Mouse (Mus musculus): ENCODE data around the gene Lcp1. TPM values are rescaled to one million over a fixed set of nuclear protein-coding genes. Genes with fewer than 3 reads are reported as not detected.
"Not testable (repeated sequence)": the region's sequence is repeated elsewhere in the genome, so short reads cannot be mapped to it uniquely, and the experiment has no call there.

The Lcp1 gene
- 39.6 and 40.9 TPM in 2 replicates for polyA plus RNA-seq (2015; fragmentation: Nextera tagmentation; extraction: Ambion mirVana)

DNA sequence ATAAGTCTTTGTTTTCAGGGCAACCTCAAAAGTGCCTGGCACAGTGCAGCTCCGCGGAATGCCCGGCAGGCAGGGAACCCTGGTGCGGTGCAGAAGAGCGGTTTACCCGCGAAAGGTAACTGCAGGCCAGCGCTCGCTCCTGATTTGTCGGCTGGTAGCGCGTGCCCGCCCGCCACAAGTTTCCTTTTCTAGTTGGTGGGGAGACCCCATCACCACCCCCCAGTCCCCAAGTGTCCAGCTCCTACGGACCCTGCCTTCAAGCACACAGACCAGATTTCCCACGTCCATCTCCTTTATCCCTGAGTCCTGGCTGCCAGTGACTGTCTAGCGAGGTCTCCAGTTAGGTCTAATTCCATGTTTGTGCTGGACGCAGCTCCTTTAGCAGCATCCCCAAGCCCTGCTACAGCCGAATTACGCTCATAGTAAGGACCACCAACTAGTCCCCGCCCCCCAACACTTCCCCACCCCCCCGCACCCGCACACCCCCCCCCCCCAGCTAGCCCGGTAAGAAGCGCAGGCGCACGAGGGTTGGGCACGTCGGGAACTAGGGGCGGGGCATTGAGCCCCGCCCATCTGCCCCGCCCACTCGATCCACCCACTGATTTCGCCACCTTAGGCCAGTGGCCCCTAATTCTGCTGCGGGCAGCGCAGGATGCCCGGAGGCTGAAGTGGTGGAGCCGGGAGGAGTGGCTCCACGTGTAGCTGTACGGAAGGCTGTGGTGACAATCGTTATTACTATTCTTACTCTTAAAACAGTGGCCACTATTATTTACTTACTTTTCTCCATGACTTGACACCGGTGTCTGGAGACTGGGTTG, at the start of gene Lcp1, which contains the start of gene Lrrc63:
Lcp1 (plus strand) TSS at position 601 of the 818 bp plus-strand sequence.
Lrrc63 (minus strand) TSS at position 381 of the 818 bp plus-strand sequence.
- H3K4me1 ChIP-seq (replicated peaks): peaks cover 30% of the 10 kb centered on the region
- no peaks in the 10 kb centered on the region for H3K36me3 ChIP-seq (replicated peaks)
- peak within 1 kb of the TSS; percentile 51 for H3K9ac ChIP-seq
- H3K4me3 ChIP-seq (replicated peaks): peak within 1 kb of the TSS; percentile 71
- H3K27ac ChIP-seq (replicated peaks): peak within 1 kb of the TSS; percentile 63
- WGBS (ENCODE audit: insufficient replicate concordance): under 1% methylated on average over 39 of the region's 42 CpGs
- peak within 1 kb of the TSS; percentile 91 for H3K4me2 ChIP-seq
- ATAC-seq (ENCODE audit: insufficient read depth): peak; percentile 96
- H3K27me3 ChIP-seq: peaks cover 31% of the 10 kb centered on the region
- H3K9me3 ChIP-seq (replicated peaks): no peaks in the 10 kb centered on the region

DNA sequence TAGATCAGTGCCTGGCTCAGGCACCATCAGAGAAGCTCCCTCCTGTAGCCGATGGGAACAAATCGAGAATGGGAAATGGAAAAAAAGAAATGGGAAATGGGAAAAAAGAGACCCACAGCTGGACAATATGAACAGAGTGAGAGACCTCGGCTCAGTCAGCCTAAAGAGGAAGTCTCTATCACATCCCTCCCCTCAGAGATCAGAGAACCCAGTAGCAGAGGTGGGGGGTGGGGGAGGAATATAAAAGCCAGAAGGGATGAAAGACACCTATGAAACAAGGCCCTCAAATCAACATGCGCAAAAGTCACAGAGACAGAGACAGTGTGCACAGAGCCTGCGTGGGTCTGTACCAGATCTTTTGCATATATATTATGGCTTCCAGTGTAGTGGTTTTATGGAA, 27.9 kb upstream of the Lcp1 start:
- ATAC-seq (ENCODE audit: insufficient read depth): no peak
- Histone ChIP-seq H3K27me3 (no peaks in the 10 kb centered on the region), H3K9ac (no peak overlapping the region), H3K36me3 (replicated peaks) (no peaks in the 10 kb centered on the region), H3K9me3 (replicated peaks) (no peaks in the 10 kb centered on the region), H3K4me1 (replicated peaks) (no peaks in the 10 kb centered on the region; the same call in none of the 2 replicates), H3K27ac (replicated peaks) (no peak overlapping the region), H3K4me2 (no peak overlapping the region), H3K4me3 (replicated peaks) (no peak overlapping the region)
- WGBS (ENCODE audit: insufficient replicate concordance): 68% methylated on average over 5 of the region's 5 CpGs

DNA sequence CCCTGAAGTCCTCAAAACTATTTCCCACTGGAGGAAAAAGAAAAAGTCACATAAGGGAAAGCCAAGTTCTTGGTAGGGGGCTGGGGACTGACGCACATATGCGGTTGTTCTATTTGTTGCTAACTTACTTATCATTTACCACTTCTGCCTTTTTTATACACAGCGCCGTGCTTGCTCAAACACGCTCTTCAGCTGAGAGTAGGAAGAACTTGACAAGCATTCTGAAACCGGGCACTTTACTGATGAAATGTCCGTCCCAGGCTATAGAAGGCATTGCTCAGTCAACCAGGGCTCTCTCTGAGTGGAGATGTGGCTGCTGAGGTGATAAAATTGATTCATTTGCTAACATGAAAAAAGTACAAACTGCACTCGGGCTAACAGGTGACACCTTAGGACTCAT, 9.2 kb upstream of the Lcp1 start:
- Histone ChIP-seq H3K27me3 (0 out of 2 replicates have a peak, but pooled peaks cover 5% of the 10 kb centered on the region), H3K36me3 (replicated peaks) (no peaks in the 10 kb centered on the region), H3K4me3 (replicated peaks) (no peak overlapping the region), H3K4me1 (replicated peaks) (no peaks in the 10 kb centered on the region), H3K27ac (replicated peaks) (no peak overlapping the region), H3K4me2 (no peak overlapping the region), H3K9me3 (replicated peaks) (no peaks in the 10 kb centered on the region), H3K9ac (no peak overlapping the region)
- no peak for ATAC-seq (ENCODE audit: insufficient read depth)
- 46% methylated on average over 8 of the region's 8 CpGs for WGBS (ENCODE audit: insufficient replicate concordance)

DNA sequence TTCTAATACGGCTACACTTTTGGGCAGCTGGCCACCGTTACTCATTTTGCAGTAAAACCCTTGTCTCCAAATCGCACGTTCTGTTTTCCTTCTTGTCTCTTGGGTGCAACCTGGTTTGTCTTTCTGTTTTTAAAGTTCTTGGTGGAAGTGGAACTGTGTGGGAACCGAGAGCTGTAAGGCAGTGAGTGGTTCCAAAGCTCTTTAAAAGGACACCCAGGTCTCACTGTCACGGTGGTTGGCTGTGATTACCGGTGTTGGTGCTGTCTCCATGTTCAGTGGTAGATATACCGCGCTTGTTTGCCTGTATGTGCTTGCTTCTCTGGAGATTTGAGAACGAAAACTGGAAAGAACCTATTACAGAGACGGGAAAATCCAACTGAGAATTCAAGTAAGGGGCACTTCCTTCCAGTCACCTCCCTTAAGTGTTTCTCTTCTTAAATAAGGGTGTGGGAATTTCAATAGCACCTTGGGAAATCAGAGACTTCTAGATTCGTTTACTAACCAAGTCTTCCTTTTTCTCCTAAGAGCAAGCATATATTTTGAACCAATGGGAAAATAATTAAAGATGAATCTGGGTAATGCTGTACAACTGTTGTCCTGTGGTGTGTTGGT, 529 bp downstream of the Lcp1 start:
- Histone ChIP-seq H3K9me3 (replicated peaks) (no peaks in the 10 kb centered on the region), H3K4me3 (replicated peaks) (peak overlapping the region; percentile 71), H3K9ac (peak overlapping the region; percentile 24), H3K27me3 (peaks cover 38% of the 10 kb centered on the region), H3K36me3 (replicated peaks) (no peaks in the 10 kb centered on the region), H3K4me2 (peak overlapping the region; percentile 91), H3K27ac (replicated peaks) (peak overlapping the region; percentile 63), H3K4me1 (replicated peaks) (peaks cover 37% of the 10 kb centered on the region)
- WGBS (ENCODE audit: insufficient replicate concordance): 4% methylated on average over 12 of the region's 12 CpGs
- ATAC-seq (ENCODE audit: insufficient read depth): peak; percentile 42

DNA sequence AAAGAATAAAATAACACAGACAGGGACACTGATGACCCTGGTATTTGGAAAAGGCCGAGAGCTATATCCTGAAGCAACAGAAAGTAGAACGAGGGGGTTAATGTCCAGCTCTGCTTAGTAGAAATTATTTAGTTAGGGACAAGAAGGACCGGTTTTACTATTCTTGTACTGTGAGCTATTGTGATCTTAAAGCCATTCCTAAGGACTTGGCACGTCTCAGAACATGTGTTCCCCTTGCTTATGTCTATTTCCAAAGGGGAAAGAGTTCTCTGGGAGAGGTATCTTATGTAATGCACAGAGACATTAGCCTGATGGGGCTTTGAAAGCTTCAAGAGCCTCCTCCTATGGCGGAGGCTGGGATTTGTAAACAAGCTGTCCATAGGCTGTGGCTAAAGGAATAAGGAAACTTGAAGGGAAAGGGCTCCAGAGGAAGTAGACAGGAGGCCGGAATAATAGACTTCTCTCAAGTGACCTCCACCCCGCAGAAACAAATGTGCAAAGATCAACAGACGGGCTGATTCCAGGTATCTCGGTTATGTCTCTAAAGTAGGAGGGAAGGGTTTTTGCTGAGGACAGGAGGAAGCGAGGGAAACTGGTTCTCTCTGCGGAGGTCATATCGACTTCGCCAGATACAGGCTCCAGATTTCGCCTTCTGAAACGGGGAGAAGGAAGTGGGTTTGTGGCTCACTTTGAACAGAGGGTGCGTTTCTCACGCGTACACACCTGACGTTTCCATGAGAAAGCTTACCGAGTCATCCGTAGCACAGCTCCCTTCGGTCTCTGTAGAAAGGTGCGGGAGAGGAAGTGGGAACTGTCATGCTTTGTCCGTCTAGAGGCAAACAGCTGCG, 5.4 kb downstream of the Lcp1 start:
- H3K4me1 ChIP-seq (replicated peaks): peaks cover 71% of the 10 kb centered on the region

DNA sequence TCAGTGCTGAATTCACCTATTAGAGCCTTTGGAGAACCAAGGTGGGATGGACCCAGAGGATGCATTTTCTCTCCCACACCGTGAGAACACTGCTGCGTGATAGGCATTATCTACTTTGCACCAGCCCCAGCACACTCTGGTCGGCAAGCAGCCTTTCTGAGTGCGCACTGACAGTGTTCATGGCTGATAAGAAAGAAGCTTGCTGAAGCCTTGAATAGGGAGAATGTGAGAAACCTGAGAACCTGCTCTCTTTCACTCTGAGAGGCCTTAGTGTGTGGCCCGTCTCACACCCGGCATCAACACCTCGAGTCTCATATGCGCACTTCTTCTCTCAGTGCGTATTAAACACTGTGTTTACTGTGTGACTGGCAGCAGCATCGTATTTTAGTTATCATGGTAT, 7.6 kb downstream of the Lcp1 start:
- H3K4me1 ChIP-seq (replicated peaks): peaks cover 57% of the 10 kb centered on the region
- H3K9ac ChIP-seq: peak overlapping the region; percentile 46; the same call in 1 of the 2 replicates
- peak overlapping the region; percentile 66 for H3K4me2 ChIP-seq
- peak; percentile 100 for ATAC-seq (ENCODE audit: insufficient read depth)
- peak overlapping the region; percentile 99 for H3K27ac ChIP-seq (replicated peaks)
- 19% methylated on average over 10 of the region's 10 CpGs for WGBS (ENCODE audit: insufficient replicate concordance)
- H3K9me3 ChIP-seq (replicated peaks): no peaks in the 10 kb centered on the region
- H3K27me3 ChIP-seq: peaks cover 13% of the 10 kb centered on the region; the same call in 1 of the 2 replicates
- H3K36me3 ChIP-seq (replicated peaks): no peaks in the 10 kb centered on the region
- H3K4me3 ChIP-seq (replicated peaks): peak overlapping the region; percentile 21

More for the DNA sequence above, 5.4 kb downstream of the Lcp1 start:
- peak overlapping the region; percentile 37 for H3K4me3 ChIP-seq (replicated peaks)
- H3K9ac ChIP-seq: no peak overlapping the region
- ATAC-seq (ENCODE audit: insufficient read depth): no peak
- peak overlapping the region; percentile 60 for H3K4me2 ChIP-seq
- 26% methylated on average over 25 of the region's 25 CpGs for WGBS (ENCODE audit: insufficient replicate concordance)
- H3K36me3 ChIP-seq (replicated peaks): no peaks in the 10 kb centered on the region
- H3K9me3 ChIP-seq (replicated peaks): no peaks in the 10 kb centered on the region
- H3K27ac ChIP-seq (replicated peaks): peak overlapping the region; percentile 42
- peaks cover 30% of the 10 kb centered on the region; the same call in 1 of the 2 replicates for H3K27me3 ChIP-seq

DNA sequence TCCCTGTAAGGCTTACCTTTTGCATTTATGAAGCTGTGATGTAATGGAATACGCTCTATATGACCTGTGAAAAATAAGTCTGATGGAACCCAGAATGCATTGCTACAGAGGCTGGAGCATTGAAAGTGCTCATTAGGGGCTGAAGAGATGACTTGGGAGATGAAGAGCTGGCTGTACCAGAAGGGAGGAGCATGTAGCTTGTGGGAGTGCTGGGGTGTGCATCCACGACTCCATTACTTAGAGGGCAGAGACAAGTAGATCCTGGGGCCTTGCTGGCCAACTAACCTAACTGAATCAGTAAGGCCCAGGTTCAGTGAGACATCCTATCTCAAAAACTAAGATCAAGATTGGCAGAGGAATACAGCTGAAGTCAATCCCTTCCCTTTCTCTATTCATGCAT, 8.3 kb downstream of the Lcp1 start:
- H3K9me3 ChIP-seq (replicated peaks): no peaks in the 10 kb centered on the region
- H3K36me3 ChIP-seq (replicated peaks): no peaks in the 10 kb centered on the region
- peaks cover 57% of the 10 kb centered on the region for H3K4me1 ChIP-seq (replicated peaks)
- 49% methylated on average over 2 of the region's 2 CpGs for WGBS (ENCODE audit: insufficient replicate concordance)
- peak overlapping the region; percentile 2; the same call in 1 of the 2 replicates for H3K4me3 ChIP-seq (replicated peaks)
- H3K9ac ChIP-seq: peak overlapping the region; percentile 41; the same call in 1 of the 2 replicates
- peak overlapping the region; percentile 66 for H3K4me2 ChIP-seq
- peak; percentile 20 for ATAC-seq (ENCODE audit: insufficient read depth)
- peaks cover 11% of the 10 kb centered on the region; the same call in 1 of the 2 replicates for H3K27me3 ChIP-seq
- H3K27ac ChIP-seq (replicated peaks): peak overlapping the region; percentile 99

DNA sequence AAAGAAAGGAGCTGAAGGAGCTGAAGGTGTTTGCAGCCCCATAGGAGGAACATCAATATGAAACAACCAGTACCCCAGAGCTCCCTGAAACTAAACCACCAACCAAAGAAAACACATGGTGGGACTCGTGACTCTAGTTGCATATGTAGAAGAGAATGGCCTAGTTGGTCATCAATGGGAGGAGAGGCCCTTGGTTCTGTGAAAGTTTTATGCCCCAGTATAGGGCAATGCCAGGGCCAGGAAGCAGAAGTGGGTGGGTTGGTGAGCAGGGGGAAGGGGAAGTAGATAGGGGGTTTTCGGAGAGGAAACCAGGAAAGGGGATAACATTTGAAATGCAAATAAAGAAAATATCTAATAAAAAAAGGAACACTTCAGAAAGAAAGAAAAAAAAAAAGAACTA, 16.8 kb downstream of the Lcp1 start:
- not testable (repeated sequence) for H3K4me3 ChIP-seq (replicated peaks); H3K36me3 ChIP-seq (replicated peaks); H3K27ac ChIP-seq (replicated peaks); H3K27me3 ChIP-seq; ATAC-seq (ENCODE audit: insufficient read depth); H3K9ac ChIP-seq; H3K9me3 ChIP-seq (replicated peaks)
- 0 out of 2 replicates have a peak overlapping the region, but pooled peaks have one; percentile 8 for H3K4me2 ChIP-seq
- H3K4me1 ChIP-seq (replicated peaks): peaks cover 21% of the 10 kb centered on the region
- WGBS (ENCODE audit: insufficient replicate concordance): 37% methylated on average over 2 of the region's 2 CpGs

DNA sequence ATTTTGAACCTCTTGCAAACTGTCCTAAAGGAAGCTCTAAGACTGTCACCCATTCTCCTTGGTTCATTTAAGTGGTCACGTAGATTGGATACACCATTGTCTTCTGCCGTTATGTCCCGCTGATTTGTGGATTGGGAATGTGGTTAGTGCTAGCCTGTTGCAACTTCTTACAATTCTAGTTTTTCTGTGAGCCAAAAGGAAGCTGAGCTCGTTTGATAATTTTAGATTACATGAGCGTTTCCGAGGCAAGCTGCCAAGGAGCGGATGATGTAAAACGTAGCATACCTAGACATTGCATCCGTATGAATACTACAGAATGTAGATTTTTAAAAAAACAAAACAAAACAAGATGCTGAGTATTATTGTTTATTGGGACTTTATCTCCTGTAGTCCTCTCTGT, 17.3 kb downstream of the Lcp1 start:
- 0 out of 2 replicates have a peak overlapping the region, but pooled peaks have one; percentile 8 for H3K4me2 ChIP-seq
- no peaks in the 10 kb centered on the region for H3K9me3 ChIP-seq (replicated peaks)
- H3K4me1 ChIP-seq (replicated peaks): peaks cover 21% of the 10 kb centered on the region
- no peak overlapping the region for H3K4me3 ChIP-seq (replicated peaks)
- ATAC-seq (ENCODE audit: insufficient read depth): no peak
- WGBS (ENCODE audit: insufficient replicate concordance): 15% methylated on average over 9 of the region's 9 CpGs
- no peak overlapping the region for H3K9ac ChIP-seq
- no peaks in the 10 kb centered on the region for H3K36me3 ChIP-seq (replicated peaks)
- 0 out of 2 replicates have a peak, but pooled peaks cover 2% of the 10 kb centered on the region for H3K27me3 ChIP-seq
- H3K27ac ChIP-seq (replicated peaks): no peak overlapping the region

DNA sequence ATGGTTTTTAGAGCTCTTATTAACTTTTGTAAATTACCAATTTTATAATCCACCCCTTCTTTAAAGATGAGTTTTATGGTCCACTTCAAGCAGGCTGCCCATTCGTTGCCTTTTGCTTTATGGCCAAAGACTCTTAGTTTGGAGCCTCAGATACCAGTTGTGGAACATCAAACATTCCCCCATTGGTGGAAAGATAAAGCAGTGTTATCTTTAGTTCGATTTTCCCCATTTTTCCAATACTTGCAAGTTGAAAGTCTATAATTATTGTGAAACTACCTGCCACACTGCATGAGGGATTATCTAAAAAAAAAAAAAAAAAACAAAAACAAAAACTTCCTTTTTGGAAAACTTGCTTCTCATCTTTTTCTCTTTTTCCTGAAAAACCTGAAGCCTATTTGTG, 19.8 kb downstream of the Lcp1 start:
- peaks cover 15% of the 10 kb centered on the region; the same call in 1 of the 2 replicates for H3K27me3 ChIP-seq
- no peak overlapping the region for H3K4me2 ChIP-seq
- no peak overlapping the region for H3K9ac ChIP-seq
- 40% methylated on average over 2 of the region's 2 CpGs for WGBS (ENCODE audit: insufficient replicate concordance)
- H3K36me3 ChIP-seq (replicated peaks): no peaks in the 10 kb centered on the region
- H3K27ac ChIP-seq (replicated peaks): no peak overlapping the region
- no peak overlapping the region for H3K4me3 ChIP-seq (replicated peaks)
- peaks cover 19% of the 10 kb centered on the region for H3K4me1 ChIP-seq (replicated peaks)
- no peaks in the 10 kb centered on the region for H3K9me3 ChIP-seq (replicated peaks)
- no peak for ATAC-seq (ENCODE audit: insufficient read depth)

All from liver, embryonic 15.5 days (tissue).